Mouse (Mus musculus) heart, adult 8-10 months (tissue): ENCODE data around the gene Lrsam1. TPM values are rescaled to one million over a fixed set of nuclear protein-coding genes. Genes with fewer than 3 reads are reported as not detected.

ENCODE experiments used
- DNase-seq: peaks from one replicate; pipeline ENCODE4 v3.0.0; 2022; ENCODE audit warnings: low spot score
- total RNA-seq, 4 experiments: library from RNA; stranded (reverse); gene quantifications; 2 replicates each; pipeline ENCODE4 v1.2.4; 2022

The Lrsam1 gene
- total RNA-seq, 4 experiments from 2014 or later, result 13.1 to 21.8 (median 17.5) TPM

DNA sequence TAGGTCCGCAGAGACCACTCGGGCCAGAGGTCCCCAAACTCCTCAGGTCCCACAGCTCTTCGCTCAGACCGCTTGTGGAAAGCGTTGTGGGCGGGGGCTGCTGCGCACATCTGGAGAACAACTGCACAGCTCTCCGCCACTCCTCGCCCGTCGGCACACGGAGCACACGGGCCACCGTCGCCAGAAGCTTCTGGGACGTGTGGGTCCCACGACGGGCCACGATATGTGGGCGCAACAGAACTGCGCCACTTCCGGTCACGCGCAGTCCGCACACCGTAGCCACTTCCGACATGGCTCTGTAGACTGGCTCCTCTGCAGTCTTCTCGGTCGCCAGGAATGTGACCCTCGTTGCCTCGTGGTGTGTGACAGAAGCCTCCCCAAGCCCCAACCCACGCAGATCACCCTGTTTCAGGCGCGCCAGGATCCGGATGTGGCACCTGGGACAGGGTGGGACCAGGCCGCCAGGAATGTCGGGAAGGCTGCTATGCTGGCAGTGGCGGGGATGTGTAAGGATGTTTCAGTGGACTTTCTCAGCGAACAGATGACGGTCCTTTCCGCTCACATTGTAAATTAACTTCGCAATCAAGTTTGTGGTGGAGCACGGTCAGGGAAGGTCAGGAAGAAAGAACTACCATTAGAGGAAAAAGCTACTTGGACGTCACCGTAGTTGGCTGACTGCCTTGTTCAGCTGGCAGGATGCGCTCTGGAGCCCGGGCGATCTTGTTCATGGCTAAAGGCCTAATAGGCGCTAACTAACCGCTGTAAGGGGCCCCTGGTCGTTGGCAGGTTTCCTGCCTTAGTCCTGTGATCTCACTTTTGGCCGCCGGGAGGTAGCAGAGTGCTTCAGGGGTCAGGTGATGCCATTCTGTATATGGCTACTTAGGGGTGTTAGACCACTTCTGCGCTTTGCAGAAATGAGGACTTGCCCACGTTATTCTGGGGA, 5.5 kb upstream of the Lrsam1 start:
- peak; percentile 88 for DNase-seq

DNA sequence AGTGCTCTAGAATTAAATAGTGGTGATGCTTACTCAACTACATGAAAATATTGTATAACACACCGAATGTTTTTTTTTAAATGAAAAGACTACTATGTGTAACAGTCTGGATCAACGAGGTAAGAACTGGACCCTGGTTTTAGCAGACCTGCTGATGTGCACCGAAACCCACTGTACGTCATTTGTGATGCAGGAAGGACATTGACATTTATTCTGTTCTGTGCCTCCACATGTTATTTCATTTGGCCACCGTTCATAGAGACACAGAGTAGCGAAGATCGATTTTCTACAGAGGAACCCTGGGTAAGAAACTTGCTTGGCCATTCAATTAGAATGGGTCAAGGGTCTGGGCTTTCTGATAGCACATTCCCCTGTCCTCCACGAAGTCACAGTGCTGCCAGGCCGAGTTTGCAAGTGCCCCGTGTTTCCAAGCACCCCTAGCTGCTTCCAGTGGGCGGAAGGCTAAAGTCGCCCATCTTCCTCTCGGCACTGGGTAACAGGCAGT, 4.8 kb upstream of the Lrsam1 start:
- DNase-seq, result no peak

DNA sequence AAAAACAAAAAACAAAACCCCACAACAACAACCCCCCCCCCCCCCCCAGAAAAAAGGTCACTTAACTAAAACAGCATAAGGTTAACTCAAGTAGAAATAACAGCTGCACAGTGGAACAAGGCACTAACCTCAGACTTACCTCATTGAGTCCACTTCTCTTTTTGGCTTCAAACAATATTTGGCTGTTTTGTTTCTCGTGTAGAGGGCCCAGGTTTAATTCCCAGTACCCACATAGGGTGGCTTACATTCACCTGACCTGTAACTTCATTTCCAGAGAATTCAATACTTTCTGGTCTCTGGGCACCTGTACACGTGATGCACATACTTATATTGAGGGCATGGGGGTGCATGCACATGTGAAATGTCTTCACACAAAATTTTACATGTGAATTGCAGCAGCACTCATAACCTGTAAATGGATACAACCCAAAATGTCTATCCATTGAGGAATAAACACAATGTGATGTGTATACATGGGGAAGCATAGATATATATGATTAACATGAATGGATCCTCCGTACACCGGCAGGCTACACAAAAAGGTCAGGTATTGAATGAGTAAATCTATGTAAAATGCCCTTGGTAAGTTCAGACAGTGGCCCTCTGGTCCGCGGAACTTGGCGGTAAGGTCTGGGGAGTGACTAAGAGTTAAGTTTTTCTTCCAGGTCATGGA, 4.2 kb upstream of the Lrsam1 start:
- no peak for DNase-seq

DNA sequence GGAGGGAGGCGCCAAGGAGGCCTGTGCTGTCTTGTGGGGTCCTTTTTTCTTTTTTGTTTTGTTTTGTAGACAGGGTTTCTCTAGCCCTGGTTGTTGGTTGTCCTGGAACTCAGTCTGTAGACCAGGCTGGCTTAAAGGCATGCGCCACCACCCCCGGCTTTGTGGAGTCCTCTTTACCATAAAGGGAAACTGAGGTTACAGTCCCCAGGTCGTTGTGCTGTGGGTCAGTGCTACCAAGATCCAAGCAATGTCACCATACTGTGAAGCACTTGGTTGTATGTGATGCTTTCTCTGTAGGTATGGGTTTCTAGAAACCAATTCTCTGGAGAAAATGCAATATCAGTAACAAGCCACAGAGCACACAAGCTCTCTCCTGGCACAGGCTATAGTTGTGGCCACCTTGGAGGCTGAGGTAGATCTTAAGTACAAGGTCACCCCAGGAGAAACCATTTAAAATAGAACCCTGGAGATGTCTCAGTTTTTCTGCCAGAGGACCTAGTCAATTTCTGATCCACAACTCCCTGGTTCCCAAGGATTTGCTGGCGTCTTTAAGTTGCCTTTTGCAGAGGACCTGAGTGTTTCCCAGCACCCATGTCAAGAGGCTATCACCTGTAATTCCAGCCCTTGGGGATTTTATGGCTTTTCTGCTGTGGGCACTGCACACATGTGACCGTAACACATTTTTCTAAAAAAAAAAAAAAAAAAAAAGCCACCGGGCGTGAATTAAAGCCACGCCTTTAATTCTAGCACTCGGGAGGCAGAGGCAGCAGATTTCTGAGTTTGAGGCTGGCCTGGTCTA, 3.4 kb upstream of the Lrsam1 start:
- DNase-seq, result no peak

DNA sequence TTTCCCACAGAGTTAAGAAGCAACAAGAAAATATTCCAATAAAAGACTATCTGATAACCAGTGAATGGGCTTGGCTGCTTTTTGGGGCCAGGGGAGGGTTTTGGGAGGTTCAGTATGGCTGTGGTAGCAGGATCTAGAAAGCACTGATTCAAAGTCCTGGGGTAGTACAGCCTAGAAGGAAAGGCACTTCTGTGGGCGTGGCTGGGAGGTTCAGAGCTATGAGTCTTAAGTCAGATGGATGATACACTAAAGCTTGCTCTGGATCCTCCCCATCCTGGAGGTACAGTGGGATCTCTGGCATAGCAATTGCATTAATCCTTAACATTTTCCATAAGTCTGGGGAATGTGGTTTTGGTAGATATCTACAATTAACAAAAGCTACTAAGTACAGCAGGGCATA, 2.6 kb upstream of the Lrsam1 start:
- DNase-seq, result no peak

DNA sequence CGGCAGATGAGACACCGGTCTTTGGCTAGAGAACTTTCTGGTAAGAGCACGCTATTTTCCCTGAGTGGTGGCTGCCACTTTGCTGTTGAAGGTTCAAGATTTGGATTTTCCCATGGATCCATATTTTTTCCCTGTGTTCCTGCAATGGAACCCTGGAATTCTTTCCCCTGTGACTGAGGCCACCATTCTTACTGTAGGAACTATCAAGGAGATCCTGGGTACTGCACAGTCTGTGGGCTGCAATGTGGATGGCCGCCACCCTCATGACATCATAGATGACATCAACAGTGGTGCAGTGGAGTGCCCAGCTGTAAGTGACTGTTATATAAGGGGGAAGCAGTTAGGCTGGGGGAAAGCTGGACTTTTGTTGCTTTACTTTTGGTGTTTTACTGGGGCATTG, 2.1 kb upstream of the Lrsam1 start:
- no peak for DNase-seq

DNA sequence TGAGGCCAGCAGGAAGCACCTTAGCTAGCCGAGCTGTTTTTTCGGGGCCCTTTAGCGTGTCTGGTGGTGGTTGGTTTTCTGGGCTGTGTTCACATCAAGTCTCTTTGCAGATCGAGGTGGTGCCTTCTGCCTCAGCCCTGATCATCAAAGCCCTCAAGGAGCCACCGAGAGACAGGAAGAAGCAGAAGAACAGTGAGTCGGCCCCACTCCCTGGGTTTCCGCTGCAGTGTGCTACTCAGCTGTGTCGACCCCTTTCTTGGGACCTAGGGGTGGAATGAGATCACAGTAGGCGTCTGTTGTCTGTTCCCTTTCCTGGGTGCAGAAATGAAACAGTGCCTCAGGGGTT, 1.4 kb upstream of the Lrsam1 start:
- no peak for DNase-seq

DNA sequence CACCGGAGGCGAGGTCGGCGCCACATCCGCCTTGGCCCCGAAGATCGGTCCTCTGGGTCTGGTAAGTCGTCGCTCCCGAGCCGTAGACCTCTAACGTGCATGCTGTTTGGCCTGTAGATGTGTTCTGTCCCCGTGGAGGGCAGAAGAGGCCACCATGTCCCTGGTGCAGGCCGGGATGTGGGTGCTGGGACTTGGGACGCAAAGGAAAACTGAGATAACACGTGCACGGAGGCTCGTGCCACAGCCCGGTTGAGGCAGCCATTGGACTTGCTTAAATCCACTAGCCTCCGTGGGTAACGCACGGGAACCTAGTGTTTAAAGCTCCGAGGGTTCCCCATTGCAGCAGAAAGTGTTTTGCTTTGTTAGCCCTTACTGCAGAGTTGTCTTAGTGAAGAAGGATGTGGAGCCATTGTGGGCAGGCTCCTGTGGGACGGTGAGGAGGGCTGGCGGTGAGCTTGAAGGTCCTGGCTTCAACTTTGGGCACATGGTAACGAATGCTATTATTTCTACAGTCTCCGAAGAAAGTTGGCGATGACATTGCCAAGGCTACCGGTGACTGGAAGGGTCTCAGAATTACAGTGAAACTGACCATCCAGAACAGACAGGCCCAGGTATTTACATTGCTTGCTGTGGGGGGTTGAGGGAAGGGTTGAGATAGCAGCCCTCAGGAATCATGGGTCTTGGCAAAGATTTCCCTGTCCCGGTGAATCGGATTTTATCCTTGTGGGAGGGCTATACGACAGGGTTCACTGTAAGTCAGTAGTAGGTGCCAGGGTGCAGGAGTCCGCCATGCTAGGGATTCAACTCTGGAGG, 854 bp upstream of the Lrsam1 start:
- no peak for DNase-seq

DNA sequence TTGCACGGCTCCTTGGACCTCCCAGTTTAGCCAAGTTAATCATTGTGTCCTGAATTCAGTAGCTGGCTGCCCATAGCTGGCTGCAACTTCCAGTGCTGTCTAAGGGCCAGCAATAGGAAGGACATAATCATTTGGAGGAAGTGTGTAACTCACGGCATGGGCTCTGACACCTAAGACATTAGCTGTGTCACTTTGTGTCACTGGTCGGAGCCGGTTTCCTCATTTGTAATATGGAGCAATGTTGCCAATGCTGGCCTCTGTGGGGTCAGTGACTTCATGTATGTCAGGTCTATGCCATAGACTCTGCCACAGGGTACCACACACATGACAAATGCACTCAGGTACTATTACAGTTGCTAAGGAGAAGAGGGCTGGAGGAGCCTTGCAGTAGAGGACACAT, 1.1 kb downstream of the Lrsam1 start:
- no peak for DNase-seq

DNA sequence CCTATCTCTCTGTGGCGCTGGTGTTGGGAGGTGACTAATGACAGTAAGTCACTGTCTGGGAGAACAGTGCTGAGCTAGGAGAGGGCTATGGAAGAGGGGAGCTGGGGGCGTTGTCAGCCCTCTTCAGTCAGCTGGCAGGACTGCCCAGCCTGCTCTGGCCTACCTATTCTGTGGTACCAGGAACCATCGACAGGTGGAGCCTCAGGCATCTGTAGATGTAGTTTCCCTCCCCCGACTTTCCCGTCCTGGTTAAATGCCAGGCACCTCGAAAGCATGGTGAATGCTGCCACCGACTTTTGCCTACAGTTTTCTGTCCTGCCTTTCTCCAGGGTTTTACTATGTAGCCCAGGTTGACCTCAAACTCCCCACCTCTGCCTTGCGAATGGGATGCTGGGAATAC, 4.1 kb downstream of the Lrsam1 start:
- DNase-seq, result no peak

DNA sequence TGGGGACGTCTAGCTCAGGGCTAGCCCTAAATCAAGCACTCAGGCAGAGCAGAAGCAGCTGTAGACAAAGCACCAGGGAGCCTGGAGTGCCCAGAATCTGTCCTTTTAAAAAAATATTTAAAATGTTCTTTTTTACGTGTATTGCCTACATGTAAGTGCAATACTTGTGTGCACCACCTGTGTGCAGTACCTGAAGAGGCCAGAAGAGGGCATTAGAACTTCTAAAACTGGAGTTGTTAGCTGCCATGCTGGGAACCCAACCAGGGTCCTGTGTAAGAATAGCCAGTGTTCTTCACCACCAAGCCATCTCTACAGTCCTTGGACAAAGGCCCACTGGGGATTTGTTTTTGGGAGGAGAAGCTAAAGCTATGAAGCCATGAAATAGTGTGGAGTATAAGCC, 6.8 kb downstream of the Lrsam1 start:
- no peak for DNase-seq

DNA sequence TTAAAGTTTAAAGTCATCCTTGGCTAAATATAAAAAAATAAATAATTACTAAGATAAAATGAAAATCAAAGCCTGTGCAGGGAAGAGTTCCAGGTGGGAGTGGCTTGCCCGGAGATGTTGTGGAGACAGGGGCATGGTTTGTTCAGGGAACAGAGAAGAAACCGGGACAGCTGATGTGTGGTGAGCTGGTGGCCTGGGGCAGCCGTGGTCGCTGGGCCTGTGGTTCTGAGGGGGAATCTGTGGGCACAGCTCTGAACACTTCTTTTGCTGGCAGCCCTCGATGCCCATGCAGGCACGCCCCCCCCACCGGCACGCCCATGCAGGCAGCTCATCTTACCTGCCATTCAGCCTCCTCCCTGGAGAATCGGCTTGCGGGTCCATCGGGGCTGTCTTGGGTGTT, 14.0 kb downstream of the Lrsam1 start:
- no peak for DNase-seq

DNA sequence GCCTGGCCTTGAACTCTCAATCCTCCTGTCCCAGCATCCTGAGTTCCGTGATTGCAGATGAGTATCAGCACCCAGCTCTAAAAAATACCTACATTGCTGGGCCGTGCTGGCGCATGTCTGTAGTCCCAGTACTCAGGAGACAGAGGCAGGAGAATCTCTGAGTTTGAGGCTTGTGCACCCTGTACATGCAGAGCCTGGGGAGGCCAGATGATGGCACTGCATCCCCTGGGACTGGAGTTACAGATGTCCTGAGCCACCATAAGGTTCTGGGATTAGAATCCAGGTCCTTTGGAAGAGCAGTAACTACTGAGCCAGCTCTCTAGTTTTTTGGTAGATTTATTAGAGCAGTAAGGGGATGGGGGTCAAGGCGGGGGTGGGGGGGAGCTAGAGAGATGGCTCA, 20.9 kb downstream of the Lrsam1 start:
- no peak for DNase-seq

DNA sequence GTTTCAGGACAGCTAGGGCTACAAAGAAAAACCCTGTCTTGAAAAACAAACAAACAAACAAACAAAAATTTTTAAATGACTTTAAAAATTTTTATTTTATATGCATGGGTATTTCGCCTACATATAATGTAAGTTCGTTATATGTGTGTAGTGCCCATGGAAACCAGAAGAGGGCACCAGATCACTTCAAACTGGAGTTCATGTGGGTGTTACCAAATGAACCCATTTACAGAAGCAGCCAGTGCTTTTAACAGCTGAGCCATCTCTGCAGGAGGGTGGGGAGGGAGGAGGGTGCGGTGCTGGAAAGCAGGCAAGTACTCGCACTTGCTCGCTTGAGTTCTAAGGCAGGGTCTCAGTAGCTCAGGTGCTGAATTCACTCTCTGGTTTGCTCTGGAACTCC, 22.0 kb downstream of the Lrsam1 start:
- peak; percentile 55 for DNase-seq

DNA sequence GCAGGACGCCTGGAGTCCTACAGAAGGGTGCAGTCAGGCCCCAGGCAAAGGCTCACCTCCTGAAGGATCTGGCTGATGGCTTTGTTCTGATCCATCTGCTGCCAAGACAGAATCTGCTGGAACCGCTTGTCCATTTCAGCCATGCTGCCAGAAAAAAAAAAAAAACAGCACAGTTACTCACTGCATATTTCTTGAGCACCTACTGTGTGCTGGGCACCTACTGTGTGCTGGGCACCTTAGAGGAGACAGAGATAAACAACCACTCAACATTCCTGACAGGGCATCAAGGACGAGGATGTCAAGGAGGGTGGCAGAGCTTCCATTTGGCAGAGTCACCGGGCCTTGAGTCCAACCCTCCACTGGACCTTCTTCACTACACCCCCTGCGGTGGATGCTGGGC, 22.7 kb downstream of the Lrsam1 start:
- no peak for DNase-seq

DNA sequence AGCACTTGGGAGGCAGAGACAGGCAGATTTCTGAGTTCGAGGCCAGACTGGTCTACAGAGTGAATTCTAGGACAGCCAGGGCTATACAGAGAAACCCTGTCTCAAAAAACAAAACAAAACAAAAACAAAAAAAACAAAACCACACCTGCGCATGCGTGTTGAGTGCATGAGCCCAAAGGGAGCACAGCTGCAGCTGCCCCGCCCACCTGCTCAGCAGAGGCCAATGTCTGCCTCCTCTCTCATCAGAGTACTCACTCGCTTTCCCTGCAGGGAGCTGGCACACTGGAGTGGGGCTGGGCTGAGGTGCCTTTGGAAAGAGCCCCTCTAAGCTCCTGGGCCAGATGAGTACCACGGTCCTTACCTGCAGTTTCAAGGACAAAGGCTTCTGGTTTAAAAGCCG, 29.7 kb downstream of the Lrsam1 start:
- no peak for DNase-seq

DNA sequence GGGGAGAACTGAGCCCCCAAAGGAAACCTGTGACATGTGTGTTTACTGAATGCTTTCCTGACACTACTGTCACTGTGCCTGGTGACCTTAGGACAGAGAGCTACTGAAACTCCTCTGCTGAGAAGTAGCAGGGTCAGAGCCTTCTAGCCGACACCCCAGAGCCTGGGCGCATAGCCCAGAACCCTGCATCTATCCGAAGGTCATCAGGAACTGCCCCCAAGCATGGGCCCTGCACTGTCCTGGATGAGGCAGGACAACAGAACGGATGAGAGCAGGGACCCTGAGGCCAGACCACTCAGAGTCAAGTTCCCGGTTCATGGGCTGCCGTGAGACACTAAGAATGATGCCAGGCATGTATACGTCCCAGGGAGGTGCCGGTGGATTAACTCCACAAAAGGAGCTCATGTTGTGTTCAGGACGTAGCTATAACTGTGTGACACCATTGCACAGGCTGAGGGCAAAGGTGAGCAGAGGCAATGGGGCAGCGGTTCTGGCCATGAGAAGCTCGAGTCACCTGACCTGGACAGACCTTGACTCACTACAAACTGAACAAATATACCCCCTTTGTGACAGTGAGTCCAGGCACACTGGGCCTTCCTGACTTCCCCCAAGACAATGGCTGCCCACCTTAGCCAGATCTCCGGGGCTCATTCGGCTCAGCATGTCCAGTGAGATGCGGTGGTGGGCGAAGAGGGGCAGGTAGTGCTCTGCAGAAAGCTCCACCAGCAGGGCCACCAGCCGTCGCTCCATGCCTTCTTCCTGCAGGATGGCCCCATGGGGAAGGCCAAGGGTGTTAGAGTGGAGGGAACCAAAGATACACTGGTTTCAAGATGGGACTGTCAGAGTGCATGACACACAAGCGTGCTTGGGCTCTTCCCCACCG, 32.2 kb downstream of the Lrsam1 start:
- DNase-seq, result no peak

DNA sequence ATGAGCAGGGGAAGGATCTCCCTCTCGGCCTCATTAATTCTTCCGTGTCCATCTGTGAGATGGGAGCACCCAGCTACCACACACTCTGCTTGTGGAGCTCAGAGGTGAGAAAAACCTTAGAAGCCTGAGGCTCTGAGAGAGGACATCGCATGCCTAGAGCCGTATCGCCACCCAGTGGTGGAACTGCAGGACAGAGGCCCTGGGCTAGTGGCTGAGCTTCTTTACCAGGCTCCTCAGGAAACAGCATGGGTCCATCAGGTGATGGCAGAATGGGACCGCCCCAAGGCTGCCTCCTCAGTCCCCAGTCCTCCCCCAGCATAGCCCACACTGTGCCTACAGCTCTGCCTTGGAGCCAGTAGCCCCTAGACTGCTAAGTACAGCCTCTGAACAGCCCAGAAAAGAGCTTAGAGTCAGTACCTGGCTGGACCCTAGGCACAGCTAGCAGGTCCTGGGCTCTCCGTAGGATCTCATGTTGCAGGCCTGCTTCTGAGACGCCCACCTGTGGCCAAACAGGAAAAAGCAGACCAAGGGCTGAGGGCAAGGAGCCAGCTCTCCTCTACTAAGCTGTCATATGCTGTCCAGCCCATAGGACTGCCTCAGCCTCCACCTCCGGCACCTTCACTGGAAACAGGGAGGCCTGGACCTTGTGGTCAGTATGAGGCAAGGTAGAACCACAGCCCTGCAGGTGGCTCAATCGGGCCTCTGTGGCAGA, 33.0 kb downstream of the Lrsam1 start:
- peak; percentile 74 for DNase-seq

DNA sequence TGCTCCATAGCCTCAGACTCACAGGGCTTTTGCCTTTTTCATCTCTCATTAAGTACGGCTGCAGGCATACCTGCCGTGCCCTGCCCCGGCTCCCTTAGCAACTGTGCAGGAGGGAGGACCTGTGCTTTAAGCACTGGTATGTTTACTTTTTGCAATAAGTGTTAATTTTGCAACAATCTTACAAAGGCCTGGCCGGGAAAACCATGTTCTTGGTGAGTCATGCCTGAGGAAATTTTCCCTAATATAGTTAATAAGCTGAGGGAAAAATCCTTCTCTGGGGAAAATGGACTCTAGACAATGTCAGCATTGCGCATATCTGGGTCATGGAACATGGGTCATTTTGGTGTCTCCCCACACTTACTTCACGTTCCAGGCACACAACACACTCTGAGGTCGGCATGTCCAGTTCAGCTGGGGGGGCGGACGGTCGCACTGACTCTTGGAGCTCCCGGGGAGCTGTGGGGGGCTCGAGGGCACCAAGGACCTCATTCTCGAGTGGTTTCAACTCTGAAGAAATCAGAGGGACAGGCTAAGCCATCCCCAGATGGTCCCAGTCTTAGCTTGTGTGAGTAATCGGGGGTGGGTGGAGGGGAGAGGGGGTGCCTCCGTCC, 33.7 kb downstream of the Lrsam1 start:
- peak; percentile 28 for DNase-seq
